Mouse (Mus musculus): Measurements from ENCODE around the gene Trio. TPM values are rescaled to one million over a fixed set of nuclear protein-coding genes. Genes with fewer than 3 reads are reported as not detected.

The Trio gene
- total and polyA plus RNA-seq, 3 experiments = 37.0 to 62.9 (median 44.5) TPM

- no peak for DNase-seq
Observed at GRCm38 (mm10) chr15:28037651-28038050, 12.0 kb upstream of the Trio start.

GRCm38 (mm10) chr15:28035601-28036000 is 10.0 kb upstream of the Trio start:
- no peak for DNase-seq

- no peak for DNase-seq
Observed at GRCm38 (mm10) chr15:28034636-28035035, 9.0 kb upstream of the Trio start.

GRCm38 (mm10) chr15:28029371-28029770 is 3.7 kb upstream of the Trio start:
- no peak for DNase-seq

GRCm38 (mm10) chr15:28028542-28028941 is 2.9 kb upstream of the Trio start:
- no peak for DNase-seq

- no peak for DNase-seq
Observed at GRCm38 (mm10) chr15:28026167-28026481, 476 bp upstream of the Trio start.

GRCm38 (mm10) chr15:28024965-28025338 is 696 bp downstream of the Trio start:
- peak; percentile 77 for DNase-seq

- DNase-seq = peak; percentile 92
Observed at GRCm38 (mm10) chr15:28024031-28024964, 1.4 kb downstream of the Trio start.

GRCm38 (mm10) chr15:28021591-28022209 is 3.9 kb downstream of the Trio start:
- peak; percentile 72 for DNase-seq

GRCm38 (mm10) chr15:28019393-28020070 is 6.1 kb downstream of the Trio start:
- DNase-seq = no peak

- DNase-seq = no peak
Observed at GRCm38 (mm10) chr15:28007516-28007915, 18.1 kb downstream of the Trio start.

GRCm38 (mm10) chr15:28004192-28004767 is 21.4 kb downstream of the Trio start:
- DNase-seq = no peak

- no peak for DNase-seq
Observed at GRCm38 (mm10) chr15:28002515-28002914, 23.1 kb downstream of the Trio start.

GRCm38 (mm10) chr15:28001299-28001698 is 24.3 kb downstream of the Trio start:
- DNase-seq = no peak

- no peak for DNase-seq
Observed at GRCm38 (mm10) chr15:27998621-27999359, 26.9 kb downstream of the Trio start.

- no peak for DNase-seq
Observed at GRCm38 (mm10) chr15:27997917-27998316, 27.7 kb downstream of the Trio start.

GRCm38 (mm10) chr15:27997391-27997841 is 28.2 kb downstream of the Trio start:
- DNase-seq = peak; percentile 68

- DNase-seq = no peak
Observed at GRCm38 (mm10) chr15:27996750-27997149, 28.9 kb downstream of the Trio start.

GRCm38 (mm10) chr15:27995421-27995820 is 30.2 kb downstream of the Trio start:
- DNase-seq = no peak

- no peak for DNase-seq
Observed at GRCm38 (mm10) chr15:27994870-27995269, 30.8 kb downstream of the Trio start.

GRCm38 (mm10) chr15:27993528-27993927 is 32.1 kb downstream of the Trio start:
- no peak for DNase-seq

GRCm38 (mm10) chr15:27992596-27992995 is 33.1 kb downstream of the Trio start:
- no peak for DNase-seq
